Mouse (Mus musculus): Measurements from ENCODE around the gene Vmn2r109.

GRCm38 (mm10) chr17:20497858-20498257, 66.7 kb downstream of the Vmn2r109 start, which contains the start of gene Vmn1r225:
- TF ChIP-seq EP300 (IDR thresholded peaks at IDR 0.05; ENCODE audit: low read length) (no peak), CTCF (conservative IDR thresholded peaks at IDR 0.05 in 1 of 2, IDR thresholded peaks at IDR 0.05 in 1 of 2; ENCODE audit: low read depth in 2 of 2, low read length in 2 of 2) (no peak), CHD2 (IDR thresholded peaks at IDR 0.05; ENCODE audit: low read length) (no peak)

All from CH12.LX (cell line).